Mouse (Mus musculus) hindbrain, embryonic 10.5 days (tissue): Measurements from ENCODE around the gene Oprd1. TPM values are rescaled to one million over a fixed set of nuclear protein-coding genes. Genes with fewer than 3 reads are reported as not detected.

Experiments
- DNase-seq: peaks from one replicate; pipeline ENCODE4 v3.0.0-alpha.2; 2017; ENCODE audit warnings: low spot score
- H3K27ac ChIP-seq: fragments of 300-500 bp; sonication (generic); 2 replicates; pipeline ENCODE4 v1.5.1; 2016; ENCODE audit warnings: mild to moderate bottlenecking, moderate library complexity
- H3K27me3 ChIP-seq: fragments of 300-500 bp; sonication (generic); 2 replicates; pipeline ENCODE4 v1.6.1; 2016; ENCODE audit warnings: mild to moderate bottlenecking; ENCODE audit not compliant: poor library complexity, insufficient read depth, severe bottlenecking
- H3K36me3 ChIP-seq: fragments of 300-500 bp; sonication (generic); 2 replicates; pipeline ENCODE4 v1.6.1; 2016; ENCODE audit warnings: mild to moderate bottlenecking, moderate library complexity
- H3K4me1 ChIP-seq: fragments of 300-500 bp; sonication (generic); replicated peaks from 2 replicates; pipeline ENCODE4 v1.6.1; 2016; ENCODE audit warnings: mild to moderate bottlenecking
- H3K4me3 ChIP-seq: fragments of 300-500 bp; sonication (generic); 2 replicates; pipeline ENCODE4 v1.5.1; 2016; ENCODE audit warnings: mild to moderate bottlenecking, moderate library complexity
- H3K9me3 ChIP-seq: fragments of 300-500 bp; sonication (generic); 2 replicates; pipeline ENCODE4 v1.6.1; 2016; ENCODE audit warnings: mild to moderate bottlenecking, moderate library complexity
- WGBS: fragments of 180-500 bp; shearing (Covaris S2); methylation state at CpG from one replicate; pipeline ENCODE4 v1.1.7; 2016; 5-methylcytosine and 5-hydroxymethylcytosine counted together
- polyA plus RNA-seq: library from polyadenylated mRNA; unstranded; fragments of >200 nt; fragmentation: Nextera tagmentation; extraction: Ambion mirVana; gene quantifications from 2 replicates; pipeline ENCODE4 v1.2.1, GENCODE M21; 2016

The Oprd1 gene
- 0.07 and 0.20 TPM in 2 replicates for polyA plus RNA-seq

GRCm38 (mm10) chr4:132144080-132144841 is at the start of gene Oprd1:
Gene Oprd1, minus strand, starts transcription at chr4:132144486.
- H3K36me3 ChIP-seq, result no peaks in the 10 kb centered on the region
- peak within 1 kb of the TSS; percentile 55 for H3K4me3 ChIP-seq
- H3K4me1 ChIP-seq, result peaks cover 12% of the 10 kb centered on the region
- H3K9me3 ChIP-seq, result 0 out of 2 replicates have a peak, but pooled peaks cover 2% of the 10 kb centered on the region
- 0 out of 2 replicates have a peak within 1 kb of the TSS, but pooled peaks have one; percentile 8 for H3K27ac ChIP-seq
- peak; percentile 44 for DNase-seq
- H3K27me3 ChIP-seq, result peaks cover 65% of the 10 kb centered on the region
- under 1% methylated on average over 89 of the region's 89 CpGs for WGBS

DNA sequence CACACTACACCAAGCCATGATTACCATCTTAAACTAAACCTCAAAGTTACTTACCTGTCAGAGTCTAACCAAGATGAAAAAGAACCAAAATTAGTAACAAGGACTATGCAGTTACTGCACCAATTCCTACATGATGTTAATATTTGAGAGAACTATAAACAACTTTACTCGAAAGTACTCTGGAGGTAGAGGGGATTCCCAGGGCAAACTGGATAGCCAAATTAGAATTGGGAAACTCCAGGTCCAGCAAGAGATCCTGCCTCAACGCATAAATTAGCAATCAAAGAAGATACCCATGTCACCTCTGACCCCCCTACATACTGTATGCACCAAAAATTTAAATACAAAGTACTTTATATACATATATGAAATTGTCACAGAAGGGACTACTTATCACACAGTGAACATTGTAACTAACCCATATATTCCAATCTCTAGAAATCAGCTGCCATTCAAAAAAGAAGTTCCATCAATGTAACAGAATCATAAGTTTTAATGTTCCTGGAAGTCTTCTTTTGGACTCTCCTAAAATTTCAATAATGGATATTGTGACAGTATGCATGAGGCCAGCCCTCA is 43.6 kb upstream of the Oprd1 start:
- Histone ChIP-seq H3K4me1 (no peaks in the 10 kb centered on the region), H3K9me3 (no peaks in the 10 kb centered on the region), H3K36me3 (peaks cover 92% of the 10 kb centered on the region), H3K27ac (no peak overlapping the region), H3K27me3 (no peaks in the 10 kb centered on the region), H3K4me3 (no peak overlapping the region)
- WGBS, result 97% methylated on average over 2 of the region's 2 CpGs
- no peak for DNase-seq

DNA sequence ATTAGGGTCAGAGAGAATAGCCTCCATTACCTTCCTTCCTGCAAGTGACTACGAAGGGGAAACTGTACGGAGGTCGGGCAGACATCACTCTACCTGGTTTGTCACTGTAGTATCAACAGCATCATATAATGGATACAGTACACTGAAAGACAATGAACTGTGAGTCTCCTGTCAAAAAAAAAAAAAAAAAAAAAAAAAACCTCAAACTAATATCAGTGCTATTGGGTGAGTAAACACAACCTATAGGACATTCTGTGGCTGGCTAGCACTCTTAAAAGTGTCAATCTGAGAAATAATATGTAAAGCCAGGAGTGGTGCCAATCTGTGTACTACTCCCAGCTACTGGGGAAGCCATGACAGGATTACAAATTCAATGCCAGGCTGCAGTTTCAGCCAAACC is 38.9 kb upstream of the Oprd1 start:
- Histone ChIP-seq H3K36me3 (peaks cover 72% of the 10 kb centered on the region), H3K27ac (no peak overlapping the region), H3K4me1 (no peaks in the 10 kb centered on the region; the same call in 1 of the 2 replicates), H3K27me3 (no peaks in the 10 kb centered on the region), H3K9me3 (no peaks in the 10 kb centered on the region), H3K4me3 (no peak overlapping the region)
- 94% methylated on average over 3 of the region's 3 CpGs for WGBS
- no peak for DNase-seq

DNA sequence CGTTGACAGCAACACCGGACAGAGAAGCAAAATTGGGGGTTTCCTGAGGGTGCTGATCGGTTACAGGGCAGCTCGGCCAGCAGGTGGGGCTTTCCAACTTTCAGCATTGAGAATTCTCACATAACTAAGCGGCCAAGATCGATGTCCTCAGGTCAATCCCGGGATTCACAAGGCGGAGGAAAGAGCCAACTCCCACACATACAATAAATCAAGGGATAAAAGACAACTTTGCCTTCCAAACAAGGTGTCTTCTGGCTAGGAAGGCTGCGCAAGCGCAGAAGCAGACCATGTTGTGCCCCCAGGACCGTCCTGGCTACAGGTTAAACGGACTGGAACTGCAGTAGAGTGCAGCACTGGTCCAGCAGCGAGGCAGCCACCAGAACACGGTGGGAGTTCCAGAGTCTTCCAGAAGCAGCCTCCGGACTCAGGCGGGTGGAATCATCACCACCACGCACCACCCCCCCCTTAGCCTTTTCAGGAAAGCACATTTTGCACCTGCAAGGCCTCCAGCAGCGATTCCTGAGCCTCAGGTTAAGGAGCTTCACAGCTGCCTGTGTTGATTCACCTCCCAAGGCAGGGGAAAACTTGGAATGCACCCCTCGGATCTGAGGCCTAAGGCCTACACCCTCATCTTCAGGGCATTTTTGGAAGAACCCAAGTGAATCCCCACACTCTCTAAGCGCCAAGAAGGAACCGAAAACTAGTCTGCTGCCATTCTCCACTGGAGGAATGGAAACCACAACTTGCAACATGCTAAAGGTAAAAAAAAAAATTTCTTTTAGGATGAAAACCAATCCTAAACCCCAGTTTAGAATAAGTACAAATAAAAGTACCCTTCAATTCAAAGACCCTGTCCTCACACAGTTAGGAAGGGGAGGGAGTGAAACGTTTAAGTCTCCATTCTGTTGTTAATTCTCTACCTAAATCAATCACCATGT is 37.7 kb upstream of the Oprd1 start:
- H3K27ac ChIP-seq, result no peak overlapping the region
- 69% methylated on average over 22 of the region's 22 CpGs for WGBS
- H3K36me3 ChIP-seq, result peaks cover 60% of the 10 kb centered on the region
- no peaks in the 10 kb centered on the region for H3K27me3 ChIP-seq
- no peaks in the 10 kb centered on the region for H3K9me3 ChIP-seq
- no peaks in the 10 kb centered on the region; the same call in 1 of the 2 replicates for H3K4me1 ChIP-seq
- H3K4me3 ChIP-seq, result no peak overlapping the region
- DNase-seq, result no peak

GRCm38 (mm10) chr4:132180710-132181109 is 36.4 kb upstream of the Oprd1 start:
- WGBS, result 75% methylated on average over 9 of the region's 9 CpGs
- peak; percentile 46 for DNase-seq
- peaks cover 49% of the 10 kb centered on the region for H3K36me3 ChIP-seq
- H3K9me3 ChIP-seq, result no peaks in the 10 kb centered on the region
- H3K4me1 ChIP-seq, result no peaks in the 10 kb centered on the region; the same call in 1 of the 2 replicates
- H3K4me3 ChIP-seq, result no peak overlapping the region
- H3K27ac ChIP-seq, result no peak overlapping the region
- H3K27me3 ChIP-seq, result no peaks in the 10 kb centered on the region

DNA sequence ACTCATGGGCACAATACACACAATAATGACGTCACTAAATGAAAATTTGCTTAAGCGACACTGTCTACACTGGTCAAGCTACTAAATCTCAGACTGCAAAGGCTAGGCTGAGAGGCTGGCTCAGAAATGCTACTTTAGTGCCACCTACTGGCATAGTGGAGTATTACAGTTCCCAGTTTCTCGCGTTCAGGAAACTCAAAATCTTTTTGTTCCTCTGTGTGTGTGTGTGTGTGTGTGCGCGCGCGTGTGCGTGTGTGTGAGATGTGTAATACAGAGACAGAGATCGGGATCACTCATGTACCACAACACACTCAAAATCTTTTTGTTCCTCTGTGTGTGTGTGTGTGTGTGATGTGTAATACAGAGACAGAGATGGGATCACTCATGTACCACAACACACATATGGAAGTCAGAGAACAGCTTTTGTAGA is 34.4 kb upstream of the Oprd1 start:
- Histone ChIP-seq H3K27me3 (no peaks in the 10 kb centered on the region), H3K9me3 (no peaks in the 10 kb centered on the region), H3K27ac (no peak overlapping the region), H3K4me1 (no peaks in the 10 kb centered on the region; the same call in 1 of the 2 replicates), H3K36me3 (peaks cover 29% of the 10 kb centered on the region), H3K4me3 (no peak overlapping the region)
- peak; percentile 64 for DNase-seq
- WGBS, result 14% methylated on average over 10 of the region's 10 CpGs

- no peak overlapping the region for H3K27ac ChIP-seq
- H3K4me3 ChIP-seq, result no peak overlapping the region
- peaks cover 9% of the 10 kb centered on the region for H3K36me3 ChIP-seq
- no peaks in the 10 kb centered on the region for H3K9me3 ChIP-seq
- peaks cover 7% of the 10 kb centered on the region; the same call in 1 of the 2 replicates for H3K4me1 ChIP-seq
- 61% methylated on average over 10 of the region's 10 CpGs for WGBS
- H3K27me3 ChIP-seq, result no peaks in the 10 kb centered on the region
- DNase-seq, result no peak
Observed at GRCm38 (mm10) chr4:132176474-132176873, 32.2 kb upstream of the Oprd1 start.

GRCm38 (mm10) chr4:132170891-132171290 is 26.6 kb upstream of the Oprd1 start:
- Histone ChIP-seq H3K4me3 (no peak overlapping the region), H3K27me3 (no peaks in the 10 kb centered on the region), H3K4me1 (peaks cover 22% of the 10 kb centered on the region), H3K9me3 (no peaks in the 10 kb centered on the region), H3K36me3 (no peaks in the 10 kb centered on the region), H3K27ac (no peak overlapping the region)
- WGBS, result 18% methylated on average over 7 of the region's 7 CpGs
- DNase-seq, result no peak

DNA sequence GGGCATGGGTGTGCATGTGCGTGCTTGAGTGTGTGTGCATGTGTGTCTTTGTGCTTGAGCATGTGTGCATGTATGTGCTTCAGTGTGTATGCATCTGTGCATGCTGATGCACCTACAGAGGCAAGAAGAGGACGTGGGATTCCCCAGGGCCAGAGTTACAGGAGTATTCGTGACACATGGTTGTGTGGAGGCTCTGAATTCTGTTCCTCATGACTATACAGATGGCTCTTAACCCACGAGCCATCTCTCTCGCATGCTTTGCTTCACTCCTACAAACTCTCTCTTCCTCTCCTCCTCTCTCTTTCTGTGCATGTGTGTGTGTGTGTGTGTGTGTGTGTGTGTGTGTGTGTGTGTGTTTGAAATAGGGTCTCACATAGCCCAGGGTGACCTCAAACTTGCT is 25.5 kb upstream of the Oprd1 start:
- WGBS, result 82% methylated on average over 5 of the region's 5 CpGs
- Histone ChIP-seq H3K9me3 (no peaks in the 10 kb centered on the region), H3K4me1 (peaks cover 29% of the 10 kb centered on the region), H3K27ac (no peak overlapping the region), H3K4me3 (no peak overlapping the region), H3K27me3 (no peaks in the 10 kb centered on the region), H3K36me3 (no peaks in the 10 kb centered on the region)
- DNase-seq, result no peak

DNA sequence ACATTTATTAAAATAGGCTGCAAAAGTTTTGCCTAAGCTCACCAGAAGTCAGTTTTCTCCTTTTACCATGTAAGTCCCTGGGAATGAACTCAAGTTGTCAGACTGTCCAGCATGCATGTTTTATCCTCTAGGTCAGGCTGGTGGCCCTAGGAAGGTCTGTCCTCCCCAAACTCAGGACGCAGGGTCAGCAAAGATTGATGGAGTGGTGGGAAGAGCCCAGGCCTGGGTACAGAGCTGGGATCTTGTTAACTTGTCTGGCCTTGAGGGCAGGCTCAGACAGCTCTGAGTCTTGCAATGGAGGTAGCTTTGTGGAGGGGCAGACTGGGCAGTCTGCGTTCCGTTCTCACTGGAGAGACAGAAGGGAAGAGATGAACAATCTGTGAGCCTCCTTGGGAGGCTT is 25.0 kb upstream of the Oprd1 start:
- H3K9me3 ChIP-seq, result no peaks in the 10 kb centered on the region
- DNase-seq, result no peak
- H3K27ac ChIP-seq, result no peak overlapping the region
- no peak overlapping the region for H3K4me3 ChIP-seq
- peaks cover 29% of the 10 kb centered on the region for H3K4me1 ChIP-seq
- no peaks in the 10 kb centered on the region for H3K27me3 ChIP-seq
- WGBS, result 91% methylated on average over 3 of the region's 3 CpGs
- H3K36me3 ChIP-seq, result no peaks in the 10 kb centered on the region

DNA sequence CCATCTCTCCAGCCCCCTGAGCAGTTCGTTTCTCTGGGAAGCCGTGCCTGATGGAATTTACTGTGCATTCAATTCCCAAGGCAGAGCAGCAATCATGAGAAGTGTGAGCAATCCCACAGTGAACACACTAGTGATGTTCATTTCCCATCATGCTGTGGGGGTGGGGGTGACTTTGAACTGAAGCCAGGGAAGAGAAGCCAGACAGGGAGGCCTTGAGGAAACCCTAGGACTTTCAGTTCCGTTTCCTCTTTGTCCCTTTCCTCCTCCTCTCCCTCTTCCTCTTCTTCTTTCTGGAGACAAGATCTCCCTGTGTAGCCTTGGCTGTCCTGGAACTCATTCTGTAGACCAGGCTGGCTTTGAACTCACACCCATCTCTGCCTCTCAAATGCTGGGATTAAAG is 23.1 kb upstream of the Oprd1 start:
- Histone ChIP-seq H3K27me3 (no peaks in the 10 kb centered on the region), H3K9me3 (no peaks in the 10 kb centered on the region), H3K36me3 (no peaks in the 10 kb centered on the region), H3K27ac (no peak overlapping the region), H3K4me3 (no peak overlapping the region), H3K4me1 (peaks cover 23% of the 10 kb centered on the region)
- whole genome bisulfite sequencing, result 88% methylated on average over 3 of the region's 3 CpGs
- no peak for DNase-seq

DNA sequence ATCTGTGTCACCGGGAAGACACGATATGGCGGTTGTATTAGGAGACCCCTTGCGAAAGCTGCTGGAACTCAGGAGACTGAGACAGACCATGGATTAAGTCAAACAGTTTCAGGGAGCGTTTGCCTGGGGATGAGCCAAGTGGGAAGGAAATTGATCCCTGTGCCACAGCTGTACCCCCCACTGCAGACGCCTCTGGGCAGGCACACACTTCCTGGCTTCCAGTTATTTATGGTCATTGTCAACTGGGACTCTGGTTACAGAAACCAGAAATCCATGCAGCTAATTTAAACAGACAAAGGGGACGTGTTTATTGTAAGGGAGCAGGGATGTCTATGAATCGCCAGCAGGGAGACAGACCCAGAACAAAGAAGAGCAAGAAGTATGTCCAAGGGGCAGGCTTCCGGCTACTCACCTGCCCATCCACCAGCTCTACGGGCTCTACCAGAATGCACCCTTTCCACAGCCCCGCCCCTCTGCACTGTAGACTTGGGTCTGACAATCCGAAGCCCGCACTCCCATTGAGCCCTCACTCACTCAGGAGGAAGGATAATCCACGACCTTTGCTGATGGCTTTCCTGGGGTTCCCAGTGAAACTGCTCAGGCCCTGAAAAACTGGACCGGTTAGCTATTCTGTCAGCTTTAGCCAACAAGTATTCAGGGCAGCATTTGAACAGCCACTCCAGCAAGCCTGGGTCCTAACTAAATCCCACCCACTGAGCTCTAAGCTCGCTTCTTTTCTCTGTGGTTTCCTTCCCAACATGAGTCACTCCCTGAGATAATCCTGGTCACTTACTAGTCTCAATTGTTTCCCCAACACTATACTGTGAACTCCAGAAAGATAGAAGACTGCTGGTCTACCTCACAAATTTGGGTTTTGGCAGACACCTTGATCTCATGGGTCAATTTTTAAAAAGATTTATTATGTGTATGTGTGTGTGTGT is 22.3 kb upstream of the Oprd1 start:
- Histone ChIP-seq H3K4me3 (no peak overlapping the region), H3K27me3 (no peaks in the 10 kb centered on the region), H3K36me3 (no peaks in the 10 kb centered on the region), H3K9me3 (no peaks in the 10 kb centered on the region), H3K27ac (no peak overlapping the region; the same call in 1 of the 2 replicates), H3K4me1 (peaks cover 23% of the 10 kb centered on the region)
- DNase-seq, result no peak
- WGBS, result 69% methylated on average over 16 of the region's 16 CpGs
